Mouse (Mus musculus) C2C12 (cell line): Measurements from ENCODE around the gene Cic.

Experiments used
- CTCF ChIP-seq: IDR thresholded peaks from one replicate; pipeline ENCODE4 v1.5.1; 2011; ENCODE audit not compliant: control insufficient read depth, insufficient read depth, insufficient read length
- FOSL1 ChIP-seq: IDR thresholded peaks from one replicate; pipeline ENCODE4 v1.8.0; 2011; ENCODE audit warnings: mild to moderate bottlenecking, low read length; ENCODE audit not compliant: poor library complexity, insufficient read depth, severe bottlenecking
- MAX ChIP-seq: IDR thresholded peaks from one replicate; pipeline ENCODE4 v1.6.1; 2011; ENCODE audit warnings: mild to moderate bottlenecking, control low read depth
- USF1 ChIP-seq: IDR thresholded peaks from one replicate; pipeline ENCODE4 v1.6.1; 2011; ENCODE audit warnings: low read depth, mild to moderate bottlenecking, control low read depth, moderate library complexity

GRCm38 (mm10) chr7:25339329-25339728 lies 71.8 kb downstream of the Cic start:
- no peak for TF ChIP-seq USF1
- no peak for TF ChIP-seq CTCF
- TF ChIP-seq MAX, result no peak
- TF ChIP-seq FOSL1, result no peak
